Mouse (Mus musculus): ENCODE data around the gene Dcaf1. TPM values are rescaled to one million over a fixed set of nuclear protein-coding genes. Genes with fewer than 3 reads are reported as not detected.

Dcaf1 gene
- total RNA-seq, 2 experiments from 2014 or later: 23.9 to 29.2 TPM

- no peak for DNase-seq
Measured at GRCm38 (mm10) chr9:106879471-106879870, 57.8 kb downstream of the Dcaf1 start.

GRCm38 (mm10) chr9:106881071-106881755 lies 59.5 kb downstream of the Dcaf1 start:
- DNase-seq: no peak

GRCm38 (mm10) chr9:106882176-106882575 lies 60.5 kb downstream of the Dcaf1 start:
- DNase-seq: no peak

GRCm38 (mm10) chr9:106883085-106883484 lies 61.4 kb downstream of the Dcaf1 start:
- no peak for DNase-seq

GRCm38 (mm10) chr9:106884306-106884705 lies 62.6 kb downstream of the Dcaf1 start:
- DNase-seq: peak; percentile 20

- DNase-seq: no peak
Measured at GRCm38 (mm10) chr9:106884996-106885900, 63.6 kb downstream of the Dcaf1 start.

GRCm38 (mm10) chr9:106885901-106886731 lies 64.4 kb downstream of the Dcaf1 start:
- peak; percentile 59 for DNase-seq

- peak; percentile 99 for DNase-seq
Measured at GRCm38 (mm10) chr9:106886828-106887702, 65.4 kb downstream of the Dcaf1 start, which contains the start of gene Rbm15b. Gene Rbm15b (minus strand): TSS chr9:106887428.

GRCm38 (mm10) chr9:106888346-106888745 lies 66.7 kb downstream of the Dcaf1 start:
- no peak for DNase-seq

GRCm38 (mm10) chr9:106889321-106889720 lies 67.6 kb downstream of the Dcaf1 start:
- DNase-seq: no peak

GRCm38 (mm10) chr9:106890496-106891240 lies 69.0 kb downstream of the Dcaf1 start:
- peak; percentile 80 for DNase-seq

- no peak for DNase-seq
Measured at GRCm38 (mm10) chr9:106891341-106891741, 69.7 kb downstream of the Dcaf1 start.

GRCm38 (mm10) chr9:106891829-106892551 lies 70.3 kb downstream of the Dcaf1 start, which contains the start of gene Manf:
Gene Manf (minus strand): TSS chr9:106891979.
- peak; percentile 97 for DNase-seq

- DNase-seq: no peak
Measured at GRCm38 (mm10) chr9:106892552-106892875, 70.8 kb downstream of the Dcaf1 start.

- no peak for DNase-seq
Measured at GRCm38 (mm10) chr9:106893327-106893726, 71.7 kb downstream of the Dcaf1 start.

- no peak for DNase-seq
Measured at GRCm38 (mm10) chr9:106898901-106899300, 77.2 kb downstream of the Dcaf1 start.

GRCm38 (mm10) chr9:106901596-106901995 lies 79.9 kb downstream of the Dcaf1 start:
- no peak for DNase-seq

- DNase-seq: no peak
Measured at GRCm38 (mm10) chr9:106903099-106903790, 81.6 kb downstream of the Dcaf1 start.

- peak; percentile 61 for DNase-seq
Measured at GRCm38 (mm10) chr9:106903791-106904134, 82.1 kb downstream of the Dcaf1 start.
